Mouse (Mus musculus): Measurements from ENCODE around the gene Birc3. TPM values are rescaled to one million over a fixed set of nuclear protein-coding genes. Genes with fewer than 3 reads are reported as not detected.

Birc3 gene
- polyA plus RNA-seq (2012; rRNA removed), result 6.9 and 9.5 TPM in 2 replicates

GRCm38 (mm10) chr9:7872775-7873439, at the start of gene Birc3:
Gene Birc3 (minus strand): TSS chr9:7873186.

GRCm38 (mm10) chr9:7836905-7837805, 35.8 kb downstream of the Birc3 start, which contains the start of gene Birc2:
Gene Birc2 (minus strand): TSS chr9:7837064.

Other genes with a start within 250 kb of the Birc3 start
- not detected in 2 replicates for gene Mmp20, start 245.0 kb downstream of the Birc3 start, polyA plus RNA-seq (2012; rRNA removed)
- gene Mmp7, start 181.1 kb downstream of the Birc3 start, polyA plus RNA-seq (2012; rRNA removed), result 1.5 and 6.2 TPM in 2 replicates
- gene Tmem123, start 109.1 kb downstream of the Birc3 start, polyA plus RNA-seq (2012; rRNA removed), result 74.7 and 107 TPM in 2 replicates
- 19.4 and 21.5 TPM in 2 replicates for gene Birc2, start 36.1 kb downstream of the Birc3 start, polyA plus RNA-seq (2012; rRNA removed)
- 83.5 and 102 TPM in 2 replicates for gene Yap1, start 131.4 kb upstream of the Birc3 start, polyA plus RNA-seq (2012; rRNA removed)
- 3.8 and 6.2 TPM in 2 replicates for gene Cfap300, start 169.6 kb upstream of the Birc3 start, polyA plus RNA-seq (2012; rRNA removed)

Measured in ovary, adult 2 months (tissue).